Mouse (Mus musculus): ENCODE data around the gene Zpld1.

GRCm38 (mm10) chr16:55312106-55312505 lies 14.3 kb upstream of the Zpld1 start:
- no peak for TF ChIP-seq POLR2A (IDR thresholded peaks at IDR 0.05; ENCODE audit: borderline replicate concordance, extremely low read depth, low read depth, low read length)
- no peak for TF ChIP-seq CTCF (IDR thresholded peaks at IDR 0.05; ENCODE audit: insufficient read depth, low read length)

Data from lung, adult 2 months (tissue).